Mouse (Mus musculus) liver, postnatal 0 days (tissue): ENCODE results near the gene Postn.

Experiments used
- CTCF ChIP-seq: sonication (generic); IDR thresholded peaks from 2 replicates; pipeline ENCODE4 v1.5.1; 2016; ENCODE audit warnings: antibody characterized with exemption, low read depth
- EP300 ChIP-seq: IDR thresholded peaks from 2 replicates; pipeline ENCODE4 v1.6.1; 2016; ENCODE audit warnings: antibody characterized with exemption, low read depth, mild to moderate bottlenecking

- TF ChIP-seq EP300, result no peak
- TF ChIP-seq CTCF, result no peak
Measured at GRCm38 (mm10) chr3:54372625-54373024, 11.7 kb downstream of the Postn start.
